Mouse (Mus musculus) gastrocnemius, postnatal 36 days (tissue): Measurements from ENCODE around the gene Cacna1d. TPM values are rescaled to one million over a fixed set of nuclear protein-coding genes. Genes with fewer than 3 reads are reported as not detected.

Experiments
- DNase-seq, 2 experiments: peaks; one replicate each; pipeline ENCODE4 v3.0.0; 2022
- intact Hi-C: fragments of 180-260 bp; cut with DNase I; formaldehyde crosslinking; loops from one replicate; pipeline ENCODE4 v1.15.1; 2025
- total RNA-seq, 2 experiments: library from RNA; stranded (reverse); gene quantifications; 2 replicates each; pipeline ENCODE4 v1.2.3; 2021

Gene Cacna1d
- total RNA-seq, 2 experiments from 2014 or later = 0.26 to 0.91 TPM

GRCm38 (mm10) chr14:30131256-30131655, 360.0 kb downstream of the Cacna1d start:
- intact Hi-C loops = loop anchor here (10.0 kb wide), 1 partner anchor 224 kb away; no protein-coding TSS in a partner anchor
- no peak for DNase-seq

- no peak for DNase-seq
- intact Hi-C loops = loop anchor here (10.0 kb wide), 1 partner anchor 225 kb away; no protein-coding TSS in a partner anchor
These were observed 361.2 kb downstream of the Cacna1d start for GRCm38 (mm10) chr14:30130092-30130491.

- intact Hi-C loops = no loop called here
- DNase-seq = peak in 1 of 2 experiments; percentile 20
These were observed 361.9 kb downstream of the Cacna1d start for GRCm38 (mm10) chr14:30129378-30129777.

GRCm38 (mm10) chr14:30124951-30125690, 366.1 kb downstream of the Cacna1d start:
- intact Hi-C loops = no loop called here
- DNase-seq = no peak

GRCm38 (mm10) chr14:30120023-30120422, 371.2 kb downstream of the Cacna1d start:
- intact Hi-C loops = no loop called here
- no peak for DNase-seq

GRCm38 (mm10) chr14:30113392-30114108, 377.7 kb downstream of the Cacna1d start:
- DNase-seq = no peak
- intact Hi-C loops = no loop called here

- no peak for DNase-seq
- intact Hi-C loops = no loop called here
These were observed 382.2 kb downstream of the Cacna1d start for GRCm38 (mm10) chr14:30109079-30109478.

- intact Hi-C loops = no loop called here
These were observed 384.7 kb downstream of the Cacna1d start for GRCm38 (mm10) chr14:30106550-30106949.

GRCm38 (mm10) chr14:30105551-30105950, 385.7 kb downstream of the Cacna1d start:
- intact Hi-C loops = no loop called here
- DNase-seq = no peak

More at GRCm38 (mm10) chr14:30106550-30106949, 384.7 kb downstream of the Cacna1d start:
- no peak for DNase-seq

- no peak for DNase-seq
- intact Hi-C loops = no loop called here
These were observed 387.2 kb downstream of the Cacna1d start for GRCm38 (mm10) chr14:30103946-30104536.

GRCm38 (mm10) chr14:30097239-30097638, 394.0 kb downstream of the Cacna1d start:
- intact Hi-C loops = no loop called here
- no peak for DNase-seq

- intact Hi-C loops = no loop called here
These were observed 398.8 kb downstream of the Cacna1d start for GRCm38 (mm10) chr14:30092426-30092825.

GRCm38 (mm10) chr14:30092021-30092420, 399.2 kb downstream of the Cacna1d start:
- intact Hi-C loops = no loop called here

More at GRCm38 (mm10) chr14:30092426-30092825, 398.8 kb downstream of the Cacna1d start:
- DNase-seq = no peak

GRCm38 (mm10) chr14:30079729-30080128, 411.5 kb downstream of the Cacna1d start:
- intact Hi-C loops = no loop called here
- DNase-seq = no peak

More at GRCm38 (mm10) chr14:30092021-30092420, 399.2 kb downstream of the Cacna1d start:
- DNase-seq = no peak

- intact Hi-C loops = no loop called here
- no peak for DNase-seq
These were observed 413.0 kb downstream of the Cacna1d start for GRCm38 (mm10) chr14:30078115-30078808.

- intact Hi-C loops = no loop called here
- no peak for DNase-seq
These were observed 415.9 kb downstream of the Cacna1d start for GRCm38 (mm10) chr14:30075268-30075887.

- no peak for DNase-seq
- intact Hi-C loops = no loop called here
These were observed 422.7 kb downstream of the Cacna1d start for GRCm38 (mm10) chr14:30068566-30068965.

- intact Hi-C loops = no loop called here
These were observed 424.5 kb downstream of the Cacna1d start for GRCm38 (mm10) chr14:30066752-30067151.

GRCm38 (mm10) chr14:30064864-30065263, 426.4 kb downstream of the Cacna1d start:
- no peak for DNase-seq
- intact Hi-C loops = no loop called here

More at GRCm38 (mm10) chr14:30066752-30067151, 424.5 kb downstream of the Cacna1d start:
- DNase-seq = no peak
